ENCODE assay signal across 9 mouse cellular contexts in genomic region chr9:25317827-25318505, GRCm38 (mm10).
A peak's percentile ranks its signal among the peaks of the same experiment; 100 is the strongest.
DNase-seq lines count a peak whose midpoint lies in the region; ATAC-seq and TF ChIP-seq lines count a peak whose summit lies in the region.
"Had no signal": no experiment of that assay in that cellular context is flagged by ENCODE, and none has a peak within 500 bp of the region (broad histone marks: within the 10 kb centered on the region; RNA-seq: fewer than 3 reads in every experiment).

No protein-coding gene starts in this region.

- H3K36me3 ChIP-seq in kidney, embryonic 15.5 days: peaks cover 3% of the 10 kb centered on the region
- H3K36me3 ChIP-seq in liver, adult 2 months (ENCODE audit: control insufficient read depth, insufficient read depth, low read length): peaks cover 4% of the 10 kb centered on the region; the same call in 1 of the 2 replicates
- no peaks in the 10 kb centered on the region for H3K36me3 ChIP-seq in neural tube, embryonic 12.5 days

- no peaks in the 10 kb centered on the region for H3K4me1 ChIP-seq in kidney, embryonic 15.5 days
- no peaks in the 10 kb centered on the region for H3K4me1 ChIP-seq in liver, adult 2 months (ENCODE audit: control insufficient read depth, insufficient read depth, low read length)
- H3K4me1 ChIP-seq in neural tube, embryonic 12.5 days: no peaks in the 10 kb centered on the region

- no peak overlapping the region for H3K4me3 ChIP-seq in kidney, embryonic 15.5 days (replicated peaks)
- H3K4me3 ChIP-seq in liver, adult 2 months (ENCODE audit: insufficient read depth, low read depth, low read length): no peak overlapping the region
- no peak overlapping the region for H3K4me3 ChIP-seq in neural tube, embryonic 12.5 days
- H3K4me3 ChIP-seq: erythroblast, embryonic 14.5 days had no signal

- no peak overlapping the region for H3K27ac ChIP-seq in kidney, embryonic 15.5 days
- no peak overlapping the region for H3K27ac ChIP-seq in liver, adult 2 months (replicated peaks; ENCODE audit: insufficient read depth, low read depth, low read length)
- no peak overlapping the region for H3K27ac ChIP-seq in neural tube, embryonic 12.5 days

- H3K9ac ChIP-seq in kidney, embryonic 15.5 days: no peak overlapping the region
- H3K9ac ChIP-seq in liver, adult 2 months (ENCODE audit: low read depth, low read length): no peak overlapping the region
- no peak overlapping the region for H3K9ac ChIP-seq in neural tube, embryonic 12.5 days

- peak; percentile 67; the same call in 1 of the 2 replicates for ATAC-seq in kidney, embryonic 15.5 days (replicated peaks; ENCODE audit: low FRiP score)
- 0 out of 2 replicates have a peak, but pooled peaks have one; percentile 64 for ATAC-seq in neural tube, embryonic 12.5 days (ENCODE audit: low FRiP score, low read depth)
- ATAC-seq in monocyte, adult 5-6 weeks (replicated peaks; ENCODE audit: insufficient number of reproducible peaks, low FRiP score, low TSS enrichment, poor library complexity, severe bottlenecking): no peak

- H3K27me3 ChIP-seq in kidney, embryonic 15.5 days: no peaks in the 10 kb centered on the region
- H3K27me3 ChIP-seq in liver, adult 2 months (ENCODE audit: control insufficient read depth, insufficient read depth, low read length): no peaks in the 10 kb centered on the region
- no peaks in the 10 kb centered on the region for H3K27me3 ChIP-seq in neural tube, embryonic 12.5 days (replicated peaks)

- WGBS in kidney, embryonic 15.5 days: 58% methylated on average over 4 of the region's 4 CpGs
- WGBS in liver, adult 2 months: 28% methylated on average over 4 of the region's 4 CpGs
- WGBS in neural tube, embryonic 12.5 days: 77% methylated on average over 4 of the region's 4 CpGs

- TF ChIP-seq CTCF in liver, adult 2 months (IDR thresholded peaks at IDR 0.05; ENCODE audit: low read depth, low read length): peak; percentile 99

- H3K4me2 ChIP-seq in kidney, embryonic 15.5 days: no peak overlapping the region
- H3K4me2 ChIP-seq in neural tube, embryonic 12.5 days (replicated peaks): no peak overlapping the region

- DNase-seq in CD4-positive, CD25-positive, alpha-beta regulatory T cell, adult 2 months (ENCODE audit: low read depth, low spot score): peak; percentile 45
- peak; percentile 35 to 45 for DNase-seq in adrenal gland, adult 18-20 months (ENCODE audit: low spot score in 2 of 2)
- peak; percentile 20 for DNase-seq in embryo, embryonic 11.5 days (ENCODE audit: low read depth, low spot score)
- peak; percentile 39 to 46 for DNase-seq in heart, adult 9 months (ENCODE audit: low spot score in 2 of 2)
- DNase-seq in liver, adult 2 months (ENCODE audit: extremely low read depth, low read depth, low spot score): peak; percentile 62

- no peaks in the 10 kb centered on the region for H3K79me2 ChIP-seq in liver, adult 2 months (ENCODE audit: control insufficient read depth, insufficient read depth, low read length)

- no peaks in the 10 kb centered on the region for H3K9me3 ChIP-seq in kidney, embryonic 15.5 days (replicated peaks)
- no peaks in the 10 kb centered on the region for H3K9me3 ChIP-seq in neural tube, embryonic 12.5 days

- no peak for TF ChIP-seq POLR2A in liver, adult 2 months (IDR thresholded peaks at IDR 0.05; ENCODE audit: extremely low read depth, insufficient read depth, low read length)
